Mouse (Mus musculus) urinary bladder, adult 18-20 months (tissue): Measurements from ENCODE around the gene Ndufb11.

Source experiments
- DNase-seq, 2 experiments: peaks; one replicate each; pipeline ENCODE4 v3.0.0; 2022; ENCODE audit warnings: low spot score in 2 of 2, mixed read lengths in 2 of 2

Ndufb11 gene

GRCm38 (mm10) chrX:20617176-20617902, at the start of gene Ndufb11, which contains the start of gene Rbm10:
Gene Ndufb11 (minus strand): TSS chrX:20617619.
Gene Rbm10 (plus strand): TSS chrX:20617503.
- DNase-seq = peak; percentile 51 to 72

DNA sequence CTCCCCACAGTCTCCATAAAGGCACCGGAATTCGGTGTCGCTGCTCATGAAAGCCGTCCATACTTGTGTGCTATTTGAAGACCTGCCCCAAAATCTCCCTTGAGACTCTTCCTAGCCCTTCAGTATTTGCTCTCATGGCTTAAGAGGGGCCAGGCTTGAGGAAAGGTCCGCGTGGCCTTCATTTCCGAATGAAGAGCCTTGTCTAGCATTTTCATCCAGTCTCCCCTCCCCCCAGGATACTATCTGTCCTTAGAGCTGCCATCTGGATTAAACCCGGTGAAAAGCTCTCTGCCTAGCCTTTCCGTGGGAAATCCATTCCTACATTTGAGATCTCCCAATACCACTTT, 46.0 kb upstream of the Ndufb11 start:
- no peak for DNase-seq

DNA sequence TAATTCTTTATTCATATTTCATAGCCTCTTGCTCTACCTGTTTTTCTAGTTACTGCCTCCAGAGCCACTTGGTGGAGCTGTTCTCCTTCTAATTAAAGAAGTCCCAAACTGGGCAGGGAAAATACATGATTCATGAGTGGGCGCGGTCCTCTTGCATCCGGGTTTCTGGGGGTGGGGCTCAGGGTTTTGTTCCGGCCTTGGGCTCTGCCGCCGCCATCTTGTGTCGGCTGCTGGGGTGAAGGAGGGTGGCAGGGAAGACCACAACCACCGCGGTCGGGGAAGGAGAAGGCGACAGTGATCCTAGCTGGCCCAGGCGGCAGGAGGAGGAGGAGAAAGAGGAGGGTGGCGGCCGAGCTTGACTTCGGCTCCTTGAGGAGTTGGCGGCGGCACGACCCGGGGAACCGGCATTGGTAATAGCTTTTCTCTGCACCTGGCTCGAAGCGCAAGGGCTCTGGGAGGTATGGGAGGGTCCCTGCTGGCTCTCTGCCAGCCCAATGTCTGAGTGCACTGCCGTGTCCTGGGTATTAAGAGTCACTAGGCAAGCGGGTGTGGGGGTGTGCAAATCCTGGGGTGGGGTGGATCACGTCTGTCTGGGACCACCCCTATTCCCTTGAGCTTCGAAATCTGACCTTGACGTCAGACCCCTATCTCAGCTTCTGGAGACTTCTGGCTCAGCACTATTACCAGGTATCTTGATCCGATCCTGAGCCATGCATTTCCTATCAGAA, 45.5 kb upstream of the Ndufb11 start:
- peak; percentile 46 to 83 for DNase-seq

DNA sequence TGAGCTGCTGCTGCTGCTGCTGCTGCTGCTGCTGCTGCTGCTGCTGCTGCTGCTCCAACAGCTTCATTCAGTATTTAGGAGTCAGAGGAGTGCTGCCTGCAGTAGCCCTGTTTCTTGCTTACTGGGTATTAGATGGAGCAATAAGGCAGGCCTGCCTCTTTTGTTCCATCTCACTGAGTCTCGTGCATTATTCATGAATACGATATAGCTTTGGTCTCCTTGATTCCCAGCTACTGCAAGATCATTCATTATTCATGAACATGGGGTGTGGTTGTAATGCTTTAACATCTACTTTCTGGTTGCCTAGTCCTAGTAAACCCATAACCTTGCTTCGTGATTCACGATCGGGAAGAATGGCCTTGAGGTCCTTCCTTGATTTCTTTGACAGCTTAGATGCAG, 44.9 kb upstream of the Ndufb11 start:
- DNase-seq = no peak

DNA sequence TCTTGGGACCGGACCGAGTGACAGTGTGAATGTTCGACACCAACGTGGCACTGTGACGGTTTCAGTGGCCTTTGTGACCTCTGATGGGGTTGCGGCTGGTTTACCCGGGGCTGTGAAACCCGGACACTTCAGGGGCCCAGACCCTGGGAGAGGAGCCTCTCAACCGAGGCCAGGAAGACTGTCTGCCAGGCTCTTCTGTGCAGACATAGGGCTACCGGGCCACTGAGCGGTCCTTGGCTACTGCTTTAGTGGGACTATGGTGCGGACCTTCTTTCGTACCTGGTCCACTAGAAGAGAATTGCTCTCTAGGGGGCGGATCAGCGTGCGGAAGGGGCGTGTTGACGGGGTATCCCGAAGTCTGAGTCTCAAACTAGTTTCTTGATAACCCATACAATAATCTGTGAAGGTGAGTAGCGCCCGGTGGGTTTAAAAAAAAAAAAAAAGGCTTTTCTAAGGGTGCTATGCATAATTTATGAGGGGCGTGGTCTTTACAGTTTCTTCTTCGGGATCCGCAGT, 41.5 kb upstream of the Ndufb11 start:
- peak in 1 of 2 experiments; percentile 6 for DNase-seq

GRCm38 (mm10) chrX:20658026-20658652, 40.7 kb upstream of the Ndufb11 start, which contains the start of gene Uba1:
Gene Uba1 (plus strand): TSS chrX:20658326.
- DNase-seq = peak; percentile 36 to 53

GRCm38 (mm10) chrX:20657593-20657992, 40.2 kb upstream of the Ndufb11 start:
- DNase-seq = no peak

DNA sequence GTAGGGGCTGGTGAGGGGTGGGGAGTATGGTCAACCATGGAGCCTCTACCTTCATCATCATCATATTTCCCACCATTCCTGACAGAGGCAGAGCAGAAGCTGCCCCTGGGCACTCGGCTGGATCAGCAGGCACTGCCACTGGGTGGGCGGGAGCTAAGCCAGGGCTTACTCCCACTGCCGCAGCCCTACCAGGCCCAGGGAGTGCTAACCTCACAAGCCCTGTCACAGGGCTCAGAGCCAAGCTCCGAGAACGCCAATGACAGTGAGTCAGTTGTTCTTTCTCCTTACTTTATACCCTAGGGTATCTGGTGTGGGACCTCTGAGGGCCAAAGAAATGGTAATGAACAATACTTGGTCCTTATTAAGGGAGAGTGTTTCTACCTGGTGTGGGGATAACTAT, 27.4 kb upstream of the Ndufb11 start:
- DNase-seq = no peak

DNA sequence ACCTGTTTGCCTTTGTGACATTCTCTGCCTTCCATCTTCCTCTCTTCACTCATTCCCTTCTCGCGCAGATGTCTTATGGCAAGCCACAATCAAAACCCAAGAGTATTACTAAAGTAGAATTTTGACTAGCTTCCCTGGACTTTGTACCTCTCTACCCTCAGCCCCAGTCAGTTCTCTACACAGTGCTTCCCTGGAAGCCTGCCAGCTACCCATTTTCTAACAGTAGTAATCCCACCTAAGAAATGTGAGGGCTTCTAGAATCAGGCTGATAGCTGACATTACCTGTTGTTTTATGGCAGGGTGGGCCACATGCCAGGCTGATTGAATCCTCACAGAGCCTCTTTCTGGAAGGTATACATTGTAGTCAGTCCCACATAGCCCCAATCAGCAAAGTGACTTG, 20.7 kb upstream of the Ndufb11 start:
- DNase-seq = no peak

DNA sequence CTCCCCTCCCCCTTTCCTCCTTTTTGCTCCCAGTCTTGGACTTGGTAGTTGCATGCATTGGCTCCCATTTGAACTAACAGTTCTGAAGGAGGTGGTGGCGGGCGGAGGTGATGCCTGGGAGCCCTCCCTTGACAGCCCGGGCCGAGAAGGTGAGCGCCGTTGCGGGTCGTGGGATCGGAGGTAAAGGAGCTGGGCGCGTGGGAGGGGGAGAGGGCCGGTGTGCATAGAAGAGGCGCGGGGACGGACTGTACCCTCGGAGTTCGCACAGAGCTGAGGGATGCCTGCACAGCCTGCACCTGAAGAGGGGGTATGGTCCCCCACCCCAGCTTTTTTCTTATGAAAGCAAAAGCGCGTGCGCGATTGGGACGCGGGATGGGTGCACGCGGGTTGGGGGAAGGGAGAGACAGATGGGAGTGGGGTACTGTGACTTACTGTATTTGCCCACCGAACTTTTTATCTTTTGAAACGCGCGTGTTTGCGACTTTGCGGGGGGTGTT, 532 bp upstream of the Ndufb11 start:
- DNase-seq = no peak

DNA sequence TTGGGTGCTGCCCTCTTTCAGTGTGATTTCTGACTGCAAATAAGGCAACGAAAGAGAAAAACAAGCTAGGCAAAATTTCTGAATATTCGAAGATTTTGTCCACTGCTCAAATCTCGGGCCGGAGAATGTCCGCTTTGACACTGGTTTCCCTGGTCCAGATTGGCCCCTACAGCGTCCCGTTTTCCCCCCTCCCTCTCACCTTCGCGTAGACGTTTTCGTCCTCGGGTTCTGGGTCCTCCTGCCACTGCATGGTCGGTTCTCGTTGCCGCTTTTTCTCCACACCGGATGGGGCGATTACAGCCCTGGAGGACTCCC, 601 bp downstream of the Ndufb11 start:
- no peak for DNase-seq

DNA sequence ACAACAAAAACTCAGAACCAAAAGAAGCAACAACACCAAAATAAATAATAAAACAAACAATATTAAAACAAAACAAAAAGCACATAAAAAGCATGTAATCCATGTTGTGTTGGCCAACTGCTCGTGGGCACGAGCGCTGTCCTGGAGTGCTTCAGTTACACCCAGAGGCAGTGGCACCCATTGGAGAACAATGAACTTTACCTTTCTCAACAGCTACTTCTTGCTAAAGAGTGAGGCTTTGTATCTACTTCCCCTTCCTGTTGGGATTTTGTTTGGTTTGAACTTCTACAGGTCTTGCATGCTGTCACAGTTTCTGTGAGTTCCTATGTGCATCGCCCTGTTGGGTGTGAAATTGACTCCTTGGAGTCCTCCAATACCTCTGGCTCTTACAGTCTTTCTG, 8.9 kb downstream of the Ndufb11 start:
- no peak for DNase-seq

- no peak for DNase-seq
Measured at GRCm38 (mm10) chrX:20587968-20588367, 29.5 kb downstream of the Ndufb11 start.

GRCm38 (mm10) chrX:20573927-20574326, 43.5 kb downstream of the Ndufb11 start:
- no peak for DNase-seq

GRCm38 (mm10) chrX:20572683-20573082, 44.7 kb downstream of the Ndufb11 start:
- DNase-seq = no peak

- no peak for DNase-seq
Measured at GRCm38 (mm10) chrX:20571024-20571423, 46.4 kb downstream of the Ndufb11 start.
